In genomic region chr2:72995346-72996097, GRCm38 (mm10) we compare ENCODE assay signal across 8 mouse cellular contexts. TPM values are rescaled to one million over a fixed set of nuclear protein-coding genes. Genes with fewer than 3 reads are reported as not detected.
DNase-seq lines count a peak whose midpoint lies in the region; ATAC-seq and TF ChIP-seq lines count a peak whose summit lies in the region.

No protein-coding gene starts in this region.

- no peak for TF ChIP-seq POLR2A in cerebellum, adult 2 months (IDR thresholded peaks at IDR 0.05; ENCODE audit: borderline replicate concordance, insufficient read depth, low read length)

- H3K9ac ChIP-seq in liver, embryonic 13.5 days, result no peak overlapping the region
- H3K9ac ChIP-seq in liver, postnatal 0 days (replicated peaks), result no peak overlapping the region
- no peak overlapping the region for H3K9ac ChIP-seq in hindbrain, embryonic 12.5 days
- H3K9ac ChIP-seq in midbrain, embryonic 15.5 days, result no peak overlapping the region

- no peaks in the 10 kb centered on the region for H3K36me3 ChIP-seq in liver, embryonic 13.5 days
- H3K36me3 ChIP-seq in liver, postnatal 0 days (replicated peaks; ENCODE audit: insufficient read depth, low read length), result no peaks in the 10 kb centered on the region
- H3K36me3 ChIP-seq in hindbrain, embryonic 12.5 days, result no peaks in the 10 kb centered on the region
- H3K36me3 ChIP-seq in midbrain, embryonic 15.5 days (replicated peaks), result no peaks in the 10 kb centered on the region

- no peaks in the 10 kb centered on the region for H3K9me3 ChIP-seq in liver, embryonic 13.5 days (replicated peaks)
- no peaks in the 10 kb centered on the region for H3K9me3 ChIP-seq in liver, postnatal 0 days (ENCODE audit: low read length)
- H3K9me3 ChIP-seq in hindbrain, embryonic 12.5 days (replicated peaks), result no peaks in the 10 kb centered on the region
- no peaks in the 10 kb centered on the region for H3K9me3 ChIP-seq in midbrain, embryonic 15.5 days

- no peak overlapping the region for H3K4me3 ChIP-seq in liver, embryonic 13.5 days (replicated peaks)
- no peak overlapping the region for H3K4me3 ChIP-seq in liver, postnatal 0 days (ENCODE audit: low read depth, low read length)
- H3K4me3 ChIP-seq in cerebellum, adult 2 months (replicated peaks; ENCODE audit: insufficient read depth, low read depth, low read length), result peak overlapping the region; percentile 20
- no peak overlapping the region for H3K4me3 ChIP-seq in hindbrain, embryonic 12.5 days
- no peak overlapping the region for H3K4me3 ChIP-seq in midbrain, embryonic 15.5 days

- TF ChIP-seq EP300 in liver, postnatal 0 days (IDR thresholded peaks at IDR 0.05; ENCODE audit: low read depth), result no peak

- 67% methylated on average over 9 of the region's 9 CpGs for WGBS in liver, embryonic 13.5 days (ENCODE audit: insufficient replicate concordance)
- WGBS in liver, postnatal 0 days (ENCODE audit: insufficient replicate concordance), result 66% methylated on average over 9 of the region's 9 CpGs
- WGBS in cerebellum, adult 2 months, result 3% methylated on average over 9 of the region's 9 CpGs
- whole genome bisulfite sequencing in hindbrain, embryonic 12.5 days, result 44% methylated on average over 9 of the region's 9 CpGs
- 36% methylated on average over 9 of the region's 9 CpGs for WGBS in midbrain, embryonic 15.5 days

- peaks cover 34% of the 10 kb centered on the region for H3K4me1 ChIP-seq in liver, embryonic 13.5 days (replicated peaks)
- H3K4me1 ChIP-seq in liver, postnatal 0 days (ENCODE audit: insufficient read depth), result peaks cover 14% of the 10 kb centered on the region
- H3K4me1 ChIP-seq in cerebellum, adult 2 months (ENCODE audit: control insufficient read depth, insufficient read depth, low read length), result peaks cover 7% of the 10 kb centered on the region
- H3K4me1 ChIP-seq in hindbrain, embryonic 12.5 days, result peaks cover 15% of the 10 kb centered on the region
- peaks cover 12% of the 10 kb centered on the region; the same call in 1 of the 2 replicates for H3K4me1 ChIP-seq in midbrain, embryonic 15.5 days

- no peak for ATAC-seq in liver, embryonic 13.5 days (ENCODE audit: low read depth)
- no peak for ATAC-seq in liver, postnatal 0 days
- ATAC-seq in hindbrain, embryonic 12.5 days (ENCODE audit: low FRiP score), result peak; percentile 63; the same call in 1 of the 2 replicates
- peak; percentile 69; the same call in 1 of the 2 replicates for ATAC-seq in midbrain, embryonic 15.5 days (replicated peaks)

- no peak for DNase-seq in liver, embryonic 13.5 days
- no peak for DNase-seq in liver, postnatal 0 days
- DNase-seq in cerebellum, adult 2 months, result peak; percentile 84 to 91
- peak; percentile 42 to 75 for DNase-seq in frontal cortex, adult 2 months (ENCODE audit: extremely low spot score in 1 of 2, low spot score in 1 of 2)
- peak; percentile 66 to 83 for DNase-seq in layer of hippocampus, postnatal 14 days (ENCODE audit: low spot score in 2 of 2)
- DNase-seq in thymus, postnatal 25 days, result peak; percentile 54

- peak overlapping the region; percentile 29; the same call in 1 of the 2 replicates for H3K27ac ChIP-seq in liver, embryonic 13.5 days
- no peak overlapping the region for H3K27ac ChIP-seq in liver, postnatal 0 days (ENCODE audit: low read depth)
- peak overlapping the region; percentile 81 for H3K27ac ChIP-seq in cerebellum, adult 2 months (ENCODE audit: insufficient read depth, low read length)
- H3K27ac ChIP-seq in hindbrain, embryonic 12.5 days, result peak overlapping the region; percentile 76
- H3K27ac ChIP-seq in midbrain, embryonic 15.5 days, result peak overlapping the region; percentile 65

- H3K4me2 ChIP-seq in liver, embryonic 13.5 days, result no peak overlapping the region
- H3K4me2 ChIP-seq in liver, postnatal 0 days (ENCODE audit: low read depth, low read length), result no peak overlapping the region
- 0 out of 2 replicates have a peak overlapping the region, but pooled peaks have one; percentile 15 for H3K4me2 ChIP-seq in hindbrain, embryonic 12.5 days (replicated peaks)
- no peak overlapping the region for H3K4me2 ChIP-seq in midbrain, embryonic 15.5 days

- TF ChIP-seq CTCF in liver, postnatal 0 days (IDR thresholded peaks at IDR 0.05; ENCODE audit: low read depth), result no peak
- no peak for TF ChIP-seq CTCF in cerebellum, adult 2 months (IDR thresholded peaks at IDR 0.05; ENCODE audit: borderline replicate concordance, insufficient read depth, low read depth, low read length)

- no peaks in the 10 kb centered on the region for H3K27me3 ChIP-seq in liver, embryonic 13.5 days
- no peaks in the 10 kb centered on the region for H3K27me3 ChIP-seq in liver, postnatal 0 days (ENCODE audit: insufficient read depth, low read length)
- H3K27me3 ChIP-seq in cerebellum, adult 2 months (ENCODE audit: control insufficient read depth, insufficient read depth, low read length), result no peaks in the 10 kb centered on the region
- no peaks in the 10 kb centered on the region for H3K27me3 ChIP-seq in hindbrain, embryonic 12.5 days
- no peaks in the 10 kb centered on the region for H3K27me3 ChIP-seq in midbrain, embryonic 15.5 days (replicated peaks)

RNA-seq across cellular contexts. Expression of gene Gm11084, which starts 9.0 kb away (rescaled TPM):
- polyA plus RNA-seq in liver, embryonic 13.5 days (2015; fragmentation: Nextera tagmentation; extraction: Ambion mirVana), result not detected in 2 replicates
- polyA plus RNA-seq in liver, postnatal 0 days (2015; fragmentation: Nextera tagmentation; extraction: Ambion mirVana), result not detected in 2 replicates
- not detected in 2 replicates for polyA plus RNA-seq in cerebellum, adult 2 months (2012; rRNA removed)
- not detected in 2 replicates for polyA plus RNA-seq in frontal cortex, adult 2 months (2012; rRNA removed)
- polyA plus RNA-seq in hindbrain, embryonic 12.5 days (2016; fragmentation: Nextera tagmentation; extraction: Ambion mirVana), result not detected in 2 replicates
- total RNA-seq in layer of hippocampus, postnatal 14 days (2021), result not detected
- polyA plus RNA-seq in midbrain, embryonic 15.5 days (2015; fragmentation: Nextera tagmentation; extraction: Ambion mirVana), result not detected in 2 replicates

RNA-seq across cellular contexts. Expression of gene Sp3, which starts 15.3 kb away (rescaled TPM):
- 29.6 and 37.6 TPM in 2 replicates for polyA plus RNA-seq in liver, embryonic 13.5 days (2015; fragmentation: Nextera tagmentation; extraction: Ambion mirVana)
- polyA plus RNA-seq in liver, postnatal 0 days (2015; fragmentation: Nextera tagmentation; extraction: Ambion mirVana), result 20.5 and 21.8 TPM in 2 replicates
- 25.9 and 30.6 TPM in 2 replicates for polyA plus RNA-seq in cerebellum, adult 2 months (2012; rRNA removed)
- polyA plus RNA-seq in frontal cortex, adult 2 months (2012; rRNA removed), result 29.9 and 34.5 TPM in 2 replicates
- polyA plus RNA-seq in hindbrain, embryonic 12.5 days (2016; fragmentation: Nextera tagmentation; extraction: Ambion mirVana), result 66.3 and 69.0 TPM in 2 replicates
- total RNA-seq in layer of hippocampus, postnatal 14 days (2021), result 10 to 100 TPM; 51.1 to 58.2 TPM
- 37.7 and 39.4 TPM in 2 replicates for polyA plus RNA-seq in midbrain, embryonic 15.5 days (2015; fragmentation: Nextera tagmentation; extraction: Ambion mirVana)

Comparison
In these comparisons a context has a peak if more than half of its experiments do, and no peak if none do; other contexts are left out.
1. ATAC-seq: peak in hindbrain, embryonic 12.5 days (single experiment) and midbrain, embryonic 15.5 days (single experiment); none in liver, embryonic 13.5 days (single experiment) and liver, postnatal 0 days (single experiment).
2. DNase-seq: peak in cerebellum, adult 2 months (2 of 2), frontal cortex, adult 2 months (2 of 2), layer of hippocampus, postnatal 14 days (2 of 2) and thymus, postnatal 25 days (single experiment); none in liver, embryonic 13.5 days (single experiment) and liver, postnatal 0 days (single experiment).